Mouse (Mus musculus): Measurements from ENCODE around the gene Nelfe.
A peak's percentile ranks its signal among the peaks of the same experiment; 100 is the strongest.

Nelfe gene

DNA sequence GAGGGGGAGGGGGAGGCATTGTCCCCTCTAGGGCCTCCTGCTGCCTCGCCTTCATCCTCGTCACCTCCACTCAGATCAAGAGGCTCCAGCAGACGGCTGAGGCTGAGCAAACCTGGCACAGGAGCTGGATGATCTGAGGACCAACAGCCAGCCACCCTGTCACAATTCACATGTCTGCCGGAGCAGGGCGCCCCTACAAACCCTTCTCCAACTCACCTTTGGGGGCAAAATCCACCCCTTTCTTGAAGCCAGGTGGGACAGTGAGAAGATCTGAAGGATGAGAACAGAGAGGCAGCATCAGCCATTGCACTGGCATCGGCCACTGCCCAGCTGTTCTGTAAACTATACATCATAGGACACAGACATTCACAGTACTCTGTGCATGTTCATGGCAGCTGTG, 3.0 kb upstream of the Nelfe start:
- DNase-seq (ENCODE audit: low read depth, low spot score) = no peak

GRCm38 (mm10) chr17:34847615-34848014, 2.6 kb upstream of the Nelfe start:
- DNase-seq (ENCODE audit: low read depth, low spot score) = no peak

DNA sequence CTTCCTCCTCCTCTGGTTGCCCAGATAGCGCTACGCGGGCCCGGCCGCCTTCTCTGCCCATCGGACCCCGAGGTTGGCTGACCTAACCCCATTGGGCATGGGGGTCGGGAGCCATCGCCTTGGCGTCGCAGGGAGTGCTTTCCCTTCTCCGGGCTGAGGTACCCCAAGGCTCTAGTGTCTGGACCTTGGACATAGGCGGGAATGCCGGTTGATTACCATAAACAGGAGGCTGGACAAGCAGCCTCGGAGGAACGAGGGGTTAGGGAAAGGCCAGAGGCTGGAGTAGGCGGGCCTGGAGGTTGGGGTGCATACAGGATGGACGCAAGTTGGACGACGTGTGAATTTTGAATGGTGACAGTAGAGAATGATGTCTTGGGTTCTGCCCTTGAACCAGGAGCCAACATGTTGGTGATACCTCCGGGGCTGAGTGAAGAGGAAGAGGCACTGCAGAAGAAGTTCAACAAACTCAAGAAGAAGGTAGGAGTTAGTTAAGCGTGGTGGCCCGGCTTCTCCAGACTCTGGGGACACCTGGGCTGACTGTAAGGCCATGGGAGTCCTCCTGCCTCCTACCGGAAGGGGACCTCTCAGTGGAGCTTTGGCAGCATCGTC, 430 bp downstream of the Nelfe start:
- DNase-seq (ENCODE audit: low read depth, low spot score) = no peak

- no peak for DNase-seq (ENCODE audit: low read depth, low spot score)
These were observed 3.3 kb downstream of the Nelfe start for GRCm38 (mm10) chr17:34853511-34853910.

GRCm38 (mm10) chr17:34854761-34855160, 4.6 kb downstream of the Nelfe start:
- no peak for DNase-seq (ENCODE audit: low read depth, low spot score)

DNA sequence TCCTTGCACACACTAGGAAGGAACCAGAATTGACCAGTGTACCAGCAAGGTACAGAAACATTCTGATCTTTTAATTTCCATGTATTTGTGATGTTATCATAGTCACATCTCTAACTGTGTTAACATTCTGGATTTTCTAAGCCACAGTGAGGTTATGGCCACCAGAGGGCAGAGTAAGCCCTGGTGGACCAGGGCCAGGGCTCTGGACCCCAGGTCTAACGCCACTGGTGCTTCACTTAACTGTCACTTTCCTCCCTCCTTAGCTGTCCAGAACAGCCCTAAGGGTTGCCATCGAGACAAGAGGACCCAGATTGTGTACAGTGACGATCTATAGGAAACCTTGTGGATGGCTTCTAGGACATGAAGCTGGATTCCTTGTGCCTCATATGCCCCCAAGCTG, 5.6 kb downstream of the Nelfe start:
- DNase-seq (ENCODE audit: low read depth, low spot score) = peak; percentile 25

DNA sequence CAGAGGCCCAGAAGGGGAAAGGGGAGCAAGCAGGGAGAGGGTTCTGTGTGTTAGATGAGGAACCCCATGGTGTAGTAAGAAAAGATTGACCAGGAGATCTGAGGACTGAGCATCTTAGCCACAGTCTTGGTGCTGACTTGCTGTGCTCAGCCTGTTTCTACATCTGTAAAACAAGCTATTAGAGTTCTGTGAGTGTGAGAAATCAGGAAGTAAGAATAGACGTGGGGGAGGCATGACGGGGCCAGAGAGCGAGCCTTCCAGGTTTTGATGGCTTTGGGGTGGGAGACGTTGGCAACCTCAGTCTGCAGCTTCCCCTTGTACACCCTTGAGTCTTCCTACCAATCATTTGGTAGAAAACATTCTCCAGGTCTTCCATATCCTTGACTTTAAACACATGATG, 8.5 kb downstream of the Nelfe start:
- DNase-seq (ENCODE audit: low read depth, low spot score) = no peak

GRCm38 (mm10) chr17:34860514-34860913, 10.3 kb downstream of the Nelfe start:
- no peak for DNase-seq (ENCODE audit: low read depth, low spot score)

DNA sequence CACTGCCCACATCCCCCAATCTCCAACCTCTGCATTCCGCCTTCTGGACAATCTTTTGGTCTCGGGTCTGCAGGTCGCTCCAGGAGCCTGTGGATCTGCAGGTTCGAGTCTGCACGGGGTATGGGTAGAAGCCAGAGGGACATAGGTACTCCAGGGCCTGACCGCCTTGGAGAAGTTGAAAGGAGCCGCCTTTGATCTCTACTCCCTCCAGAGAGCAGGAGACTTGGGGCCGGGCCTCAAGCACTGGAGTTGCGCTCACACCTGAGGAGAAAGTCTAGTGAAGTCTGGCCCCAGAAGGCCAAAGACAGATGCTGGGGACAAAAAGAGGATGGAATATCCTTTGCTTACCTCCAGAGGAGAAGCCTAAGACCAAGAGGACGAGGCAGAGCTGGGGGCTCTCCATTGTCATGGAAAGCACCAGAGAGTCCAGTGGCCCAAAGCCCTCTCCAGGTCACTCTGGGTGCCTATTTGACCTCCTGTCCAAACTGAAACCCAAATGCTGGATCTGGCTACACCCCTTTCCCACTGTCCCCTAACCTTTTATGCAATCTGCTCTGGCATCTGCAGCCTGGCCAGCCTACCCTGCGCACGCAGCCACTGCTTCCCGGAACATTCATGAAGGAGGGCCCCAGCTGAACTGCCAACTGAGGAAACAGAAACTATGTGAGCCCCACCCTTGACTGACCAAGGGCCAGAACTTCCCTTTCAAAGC, 11.7 kb downstream of the Nelfe start:
- DNase-seq (ENCODE audit: low read depth, low spot score) = no peak

DNA sequence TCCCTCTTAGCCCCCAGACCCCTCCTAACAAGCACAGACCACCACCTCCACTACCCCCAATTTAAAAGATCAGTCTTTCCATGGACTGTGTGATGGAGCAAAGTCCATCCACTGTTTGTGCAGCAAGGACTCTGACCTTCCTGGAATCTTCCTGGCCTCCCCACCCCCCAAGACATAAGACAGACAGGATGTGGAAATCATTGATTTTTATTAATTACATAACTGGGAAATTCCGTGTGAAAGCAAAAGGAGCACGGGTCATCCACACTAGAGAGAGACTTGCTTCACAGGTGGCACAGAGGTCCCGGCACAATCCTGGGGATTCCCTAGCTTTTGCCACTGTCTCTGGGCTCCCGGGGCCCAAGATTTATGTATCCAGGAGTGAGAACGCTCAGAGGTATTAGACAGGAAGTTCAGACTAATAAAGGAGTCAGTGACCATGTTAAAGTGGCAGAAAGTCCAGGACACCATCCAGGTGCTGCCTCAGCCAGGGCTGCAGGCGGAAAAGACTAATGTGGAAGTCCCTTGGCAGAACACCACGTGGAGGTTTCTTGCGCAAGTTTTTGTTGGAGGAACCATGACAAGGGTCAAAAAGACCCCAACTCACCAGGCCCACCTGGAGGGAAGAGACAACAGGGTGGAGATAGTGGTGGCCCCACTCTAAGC, 12.4 kb downstream of the Nelfe start, which contains the start of gene Cfb:
TSS of gene Cfb (minus strand) at position 103 of the 666 bp plus-strand sequence.
- no peak for DNase-seq (ENCODE audit: low read depth, low spot score)

DNA sequence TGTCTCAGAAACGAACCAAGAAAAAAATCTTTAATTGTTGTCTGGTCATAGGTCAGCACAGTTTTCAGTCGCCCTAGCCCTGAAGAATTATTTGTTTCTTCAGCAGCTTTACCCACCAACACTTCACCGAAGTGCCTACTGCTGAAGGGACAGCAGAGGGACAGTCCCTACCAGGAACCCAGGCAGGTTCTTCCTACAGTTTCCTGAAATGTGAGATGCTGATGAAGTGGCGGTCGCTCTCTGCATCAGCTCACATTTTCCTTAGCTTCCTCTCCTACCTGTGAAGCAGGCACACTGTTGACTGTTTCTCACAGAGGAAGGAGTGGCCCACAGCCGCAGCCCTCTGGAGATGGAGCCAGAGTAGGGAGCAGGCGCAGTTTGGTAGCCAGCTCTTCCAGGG, 15.8 kb downstream of the Nelfe start:
- no peak for DNase-seq (ENCODE audit: low read depth, low spot score)

DNA sequence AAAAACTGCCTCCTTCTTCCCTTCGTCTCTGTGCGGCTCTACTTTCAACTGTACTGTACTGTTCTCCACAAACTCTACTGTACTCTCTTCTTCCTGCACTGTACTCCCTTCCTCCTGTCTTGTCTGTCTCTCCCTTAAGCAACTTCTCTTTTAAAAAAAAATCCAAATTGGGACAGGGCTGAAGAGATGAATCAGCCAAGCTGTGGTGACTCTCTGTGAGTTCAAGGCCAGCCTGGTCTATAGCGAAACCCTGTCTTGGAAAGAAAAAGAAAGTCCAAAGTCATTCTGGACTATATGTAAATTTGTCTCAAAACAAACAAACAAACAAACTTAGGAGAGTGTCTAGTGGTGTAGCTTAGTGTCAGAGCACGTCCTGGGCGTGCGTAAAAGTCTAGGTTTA, 24.1 kb downstream of the Nelfe start:
- no peak for DNase-seq (ENCODE audit: low read depth, low spot score)

GRCm38 (mm10) chr17:34879336-34879879, 29.2 kb downstream of the Nelfe start, which contains the start of gene Zbtb12:
TSS of gene Zbtb12 (plus strand) at chr17:34879483.
- DNase-seq (ENCODE audit: low read depth, low spot score) = peak; percentile 25

GRCm38 (mm10) chr17:34881166-34881565, 31.0 kb downstream of the Nelfe start:
- DNase-seq (ENCODE audit: low read depth, low spot score) = no peak

- DNase-seq (ENCODE audit: low read depth, low spot score) = peak; percentile 31
These were observed 31.6 kb downstream of the Nelfe start, which contains the start of gene Gm20547 for GRCm38 (mm10) chr17:34881683-34882310. TSS of gene Gm20547 (minus strand) at chr17:34882042.

GRCm38 (mm10) chr17:34883332-34883731, 33.1 kb downstream of the Nelfe start:
- no peak for DNase-seq (ENCODE audit: low read depth, low spot score)

DNA sequence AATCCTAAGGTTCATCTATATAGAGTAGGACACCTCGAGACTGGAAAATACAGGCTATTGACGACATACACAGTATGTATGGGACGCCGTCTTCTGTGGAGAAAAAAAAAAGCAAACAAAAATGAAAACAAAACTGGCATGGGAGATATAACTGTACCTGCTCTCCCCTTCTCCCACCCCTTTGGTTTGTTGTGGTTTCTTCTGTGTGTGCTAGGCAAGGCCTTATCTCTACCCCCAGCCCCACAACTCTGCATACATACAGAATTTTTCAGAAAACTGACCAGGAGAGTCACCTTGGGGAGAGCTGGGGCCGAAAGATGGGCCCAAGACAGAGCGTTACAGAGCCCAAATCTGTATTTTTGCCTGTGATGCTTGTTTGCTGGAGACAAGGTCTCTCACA, 34.5 kb downstream of the Nelfe start:
- no peak for DNase-seq (ENCODE audit: low read depth, low spot score)

DNA sequence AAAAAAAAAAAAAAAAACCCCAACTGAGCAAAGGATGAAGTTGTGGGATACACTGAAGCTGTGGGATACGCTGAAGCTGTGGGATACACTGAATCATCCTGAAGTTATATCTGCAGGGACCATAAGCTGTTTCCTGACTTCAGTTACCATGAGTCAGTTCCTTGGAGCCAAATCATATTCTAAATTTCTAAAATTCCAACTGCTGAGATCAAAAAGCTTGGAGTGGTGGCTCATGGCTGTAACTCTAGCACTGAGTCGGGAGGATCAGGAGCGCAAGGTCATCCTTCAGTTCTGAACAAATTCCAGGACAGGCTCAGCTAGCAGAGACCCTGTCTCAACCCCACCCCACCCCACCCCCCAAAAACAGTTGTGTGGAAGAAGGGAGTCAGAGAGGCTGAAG, 35.4 kb downstream of the Nelfe start:
- DNase-seq (ENCODE audit: low read depth, low spot score) = no peak

DNA sequence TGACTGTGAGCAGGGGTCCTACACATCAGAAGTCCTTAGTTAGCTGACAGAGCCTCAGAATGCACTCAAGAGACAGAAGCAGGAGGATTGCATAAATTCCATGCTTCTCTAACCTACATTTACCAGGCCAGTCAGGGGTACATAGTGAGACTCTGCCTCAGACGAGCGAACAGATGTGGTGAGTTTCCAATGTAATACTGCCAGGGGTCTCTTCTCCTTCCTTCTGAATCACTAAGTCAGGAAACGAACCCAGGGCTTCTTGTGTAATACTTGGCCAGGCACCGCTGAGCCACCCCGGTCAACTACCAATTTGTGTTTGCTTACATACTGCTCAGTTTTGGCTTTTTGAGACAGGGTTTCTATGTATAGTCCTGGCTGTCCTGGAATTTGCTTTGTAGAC, 37.8 kb downstream of the Nelfe start:
- DNase-seq (ENCODE audit: low read depth, low spot score) = no peak

DNA sequence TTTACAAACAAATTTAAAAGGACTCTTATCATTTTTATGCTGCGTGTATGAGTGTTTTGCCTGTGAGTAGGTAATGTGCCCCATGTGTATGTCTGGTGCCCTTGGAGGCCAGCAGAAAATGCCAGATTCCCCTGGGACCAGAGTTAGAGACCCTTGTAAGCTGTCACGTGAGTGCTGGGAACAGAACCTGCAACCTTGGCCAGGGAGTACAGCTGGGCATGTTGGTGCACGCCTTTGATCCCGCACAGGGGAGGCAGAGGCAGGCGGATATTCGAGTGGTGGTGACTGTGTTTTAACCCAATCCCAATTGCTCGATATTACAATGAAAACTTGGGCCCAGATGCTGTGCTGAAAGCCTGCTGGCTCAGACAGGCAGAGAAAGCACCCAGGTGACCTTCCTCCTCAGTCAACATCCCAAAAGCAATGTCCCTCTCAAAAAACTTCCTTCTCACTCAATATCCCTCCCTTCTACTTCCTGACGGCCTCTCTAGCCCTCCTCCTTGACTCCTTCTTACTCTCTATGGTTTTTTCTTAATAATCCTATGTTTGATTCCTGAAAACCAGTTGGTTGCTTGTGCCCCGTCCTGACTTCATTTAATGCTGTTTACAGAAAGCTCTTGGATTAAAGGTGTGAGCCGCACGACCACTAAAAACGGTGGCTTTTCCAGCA, 40.0 kb downstream of the Nelfe start:
- peak; percentile 45 for DNase-seq (ENCODE audit: low read depth, low spot score)

GRCm38 (mm10) chr17:34891377-34891776, 41.2 kb downstream of the Nelfe start:
- peak; percentile 83 for DNase-seq (ENCODE audit: low read depth, low spot score)
